ENCODE assay signal across 12 mouse cellular contexts in the genomic region with DNA sequence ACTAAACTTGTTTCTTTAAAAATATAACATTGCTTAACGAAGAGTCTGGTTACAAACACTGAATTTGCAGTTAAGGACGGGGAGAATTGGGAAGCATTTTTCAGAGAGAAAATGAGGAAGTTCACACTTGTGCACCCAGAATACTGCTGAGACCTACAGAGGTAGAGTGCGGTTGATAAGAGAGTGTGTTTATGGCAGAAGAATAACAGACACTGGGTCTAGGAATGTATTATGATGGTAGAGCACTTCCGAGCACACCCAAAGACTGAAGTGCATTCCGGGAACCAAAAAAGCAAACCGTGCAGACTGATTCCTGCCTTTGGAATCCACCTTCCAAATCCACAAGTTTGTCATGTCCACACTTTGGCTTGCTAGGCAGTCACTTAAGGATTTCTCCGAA.
"Had no signal": no experiment of that assay in that cellular context is flagged by ENCODE, and none has a peak within 500 bp of the region (broad histone marks: within the 10 kb centered on the region; RNA-seq: fewer than 3 reads in every experiment).

No protein-coding gene starts in this region.

- H3K4me3 ChIP-seq: kidney, embryonic 15.5 days; limb, embryonic 10.5 days; limb, embryonic 13.5 days; liver, embryonic 13.5 days; midbrain, embryonic 13.5 days; neural tube, embryonic 12.5 days; neural tube, embryonic 15.5 days had no signal

- H3K36me3 ChIP-seq: kidney, embryonic 15.5 days; limb, embryonic 10.5 days; limb, embryonic 13.5 days; liver, embryonic 13.5 days; midbrain, embryonic 13.5 days; neural tube, embryonic 12.5 days; neural tube, embryonic 15.5 days had no signal

- DNase-seq: kidney, adult 11 months; liver, embryonic 13.5 days; thymus, adult 18-20 months; thymus, postnatal 36 days had no signal

- H3K9me3 ChIP-seq: kidney, embryonic 15.5 days; limb, embryonic 10.5 days; limb, embryonic 13.5 days; liver, embryonic 13.5 days; midbrain, embryonic 13.5 days; neural tube, embryonic 12.5 days; neural tube, embryonic 15.5 days had no signal

- H3K4me1 ChIP-seq: limb, embryonic 10.5 days; limb, embryonic 13.5 days; liver, embryonic 13.5 days; midbrain, embryonic 13.5 days; neural tube, embryonic 12.5 days had no signal

- H3K9ac ChIP-seq: kidney, embryonic 15.5 days; limb, embryonic 13.5 days; liver, embryonic 13.5 days; lung, embryonic 14.5 days; midbrain, embryonic 13.5 days; neural tube, embryonic 12.5 days; neural tube, embryonic 15.5 days had no signal

- H3K27me3 ChIP-seq: kidney, embryonic 15.5 days; limb, embryonic 13.5 days; liver, embryonic 13.5 days; midbrain, embryonic 13.5 days; neural tube, embryonic 12.5 days; neural tube, embryonic 15.5 days had no signal

- H3K27ac ChIP-seq: kidney, embryonic 15.5 days; limb, embryonic 10.5 days; limb, embryonic 13.5 days; liver, embryonic 13.5 days; midbrain, embryonic 13.5 days; neural tube, embryonic 12.5 days; neural tube, embryonic 15.5 days had no signal

- ATAC-seq: midbrain, embryonic 13.5 days; midbrain, embryonic 16.5 days had no signal

- H3K4me2 ChIP-seq: kidney, embryonic 15.5 days; limb, embryonic 13.5 days; liver, embryonic 13.5 days; lung, embryonic 14.5 days; midbrain, embryonic 13.5 days; neural tube, embryonic 12.5 days; neural tube, embryonic 15.5 days had no signal
